Mouse (Mus musculus): ENCODE measurements around the gene Ubxn6.

GRCm38 (mm10) chr17:56024476-56024875, 50.4 kb downstream of the Ubxn6 start:
- no peak for TF ChIP-seq CTCF (IDR thresholded peaks at IDR 0.05; ENCODE audit: extremely low read depth, insufficient read depth, low read length)
- TF ChIP-seq POLR2A (IDR thresholded peaks at IDR 0.05; ENCODE audit: extremely low read depth, insufficient read depth, low read length), result no peak
